Mouse (Mus musculus): ENCODE results near the gene Rpl23.
A peak's percentile ranks its signal among the peaks of the same experiment; 100 is the strongest.

Rpl23 gene

DNA sequence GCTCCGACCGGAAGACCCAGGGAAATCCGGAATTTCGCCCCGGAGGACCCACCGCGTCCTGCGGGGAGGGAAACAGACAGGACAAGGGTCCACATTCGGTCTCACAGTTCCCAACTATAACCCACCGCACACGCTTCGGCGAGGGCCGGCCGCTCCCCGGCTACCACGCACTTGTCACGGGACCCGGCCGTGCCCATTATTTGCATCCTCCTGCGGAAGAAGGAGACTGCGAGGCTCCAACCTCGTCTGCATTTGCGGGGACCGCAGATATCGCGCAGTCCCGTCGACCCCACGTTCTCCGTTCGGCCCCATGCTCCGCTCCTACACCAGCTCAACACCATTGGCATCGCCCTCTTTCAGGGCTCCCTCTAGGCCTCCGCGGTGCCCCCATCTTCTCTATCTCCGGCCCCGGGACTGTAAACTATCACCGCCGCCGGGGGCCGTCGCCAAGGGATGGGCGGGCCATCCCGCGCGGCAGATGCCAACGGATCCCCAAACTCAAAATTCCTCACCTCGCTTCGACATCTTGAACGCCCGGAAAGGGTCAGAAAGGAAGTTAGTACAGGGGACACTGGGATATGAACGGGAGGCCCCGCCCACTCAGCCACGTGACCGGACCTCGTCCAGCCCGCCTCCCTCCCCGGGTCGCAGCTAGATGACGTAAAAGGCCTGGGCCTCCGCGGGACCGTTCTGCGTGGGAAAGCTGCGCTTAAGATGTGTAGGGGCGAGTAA is at the start of gene Rpl23:
Gene Rpl23 (minus strand): TSS at position 606 of the 732 bp plus-strand sequence.
- peak; percentile 99 for DNase-seq

DNA sequence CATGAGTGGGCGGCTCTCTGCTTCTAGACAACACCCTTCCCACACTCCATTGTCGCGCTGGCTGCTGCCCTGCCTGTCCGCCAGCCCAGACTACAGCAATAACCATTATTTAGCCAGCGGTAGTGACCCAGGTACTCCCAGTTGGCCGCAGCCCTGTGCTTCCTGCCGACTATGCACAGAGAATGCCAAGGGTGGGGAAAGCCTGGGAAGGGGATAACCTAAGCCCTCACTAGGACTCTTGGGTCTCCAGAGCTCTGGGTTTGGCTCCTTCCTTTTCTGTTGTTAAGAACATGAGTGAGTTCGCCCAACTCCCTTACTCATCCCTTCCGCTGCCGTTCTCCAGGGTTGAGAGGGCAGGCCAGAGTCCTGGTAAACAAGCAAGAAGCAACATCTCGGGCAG is 49.8 kb upstream of the Rpl23 start:
- no peak for DNase-seq

DNA sequence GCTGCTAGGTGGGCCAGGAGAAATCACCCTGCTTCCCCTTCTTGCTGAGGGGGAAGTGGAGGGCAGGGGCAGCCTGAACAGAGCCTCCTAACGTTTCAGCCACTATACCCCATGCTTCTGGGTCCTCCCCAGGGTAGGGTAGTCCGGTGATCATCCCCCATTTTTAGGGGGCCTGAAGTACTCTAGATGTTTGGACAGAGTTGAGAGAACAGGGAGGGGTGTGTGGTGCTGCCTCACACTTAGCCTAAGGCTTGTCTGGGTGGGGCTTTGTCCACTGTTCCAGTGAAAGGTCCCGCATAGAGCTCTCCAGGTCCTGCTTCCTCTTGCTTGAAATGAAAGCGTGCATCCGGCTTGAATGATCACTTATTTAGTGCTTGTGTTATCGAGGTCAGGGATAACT is 48.3 kb upstream of the Rpl23 start:
- DNase-seq = no peak

DNA sequence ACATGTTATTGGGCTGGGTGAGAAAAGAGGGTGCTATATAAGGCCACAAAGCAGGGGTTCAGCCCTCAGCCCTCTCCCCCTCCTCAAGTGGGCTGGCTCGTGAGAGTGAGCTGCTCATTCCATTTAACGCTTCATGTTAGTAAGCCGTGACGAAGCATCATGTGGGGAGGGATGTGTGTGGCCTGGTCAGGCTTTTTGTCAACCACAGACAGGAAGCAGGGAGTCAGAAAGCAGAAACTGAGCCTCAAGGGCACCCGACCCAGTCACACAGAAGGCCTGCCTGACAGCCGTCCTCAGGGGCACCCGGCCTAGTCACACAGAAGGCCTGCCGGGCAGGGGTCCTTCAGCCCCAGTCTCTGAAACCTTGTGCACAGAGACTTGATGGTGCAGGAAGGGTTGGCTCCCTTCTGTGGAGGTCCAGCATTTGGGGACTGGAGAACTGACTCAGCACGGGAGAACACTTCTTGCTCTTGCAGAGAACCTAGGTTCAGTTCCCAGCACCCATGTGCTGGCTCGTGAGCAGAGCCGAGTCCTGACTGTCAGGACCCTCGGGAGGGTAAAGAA is 47.8 kb upstream of the Rpl23 start:
- no peak for DNase-seq

DNA sequence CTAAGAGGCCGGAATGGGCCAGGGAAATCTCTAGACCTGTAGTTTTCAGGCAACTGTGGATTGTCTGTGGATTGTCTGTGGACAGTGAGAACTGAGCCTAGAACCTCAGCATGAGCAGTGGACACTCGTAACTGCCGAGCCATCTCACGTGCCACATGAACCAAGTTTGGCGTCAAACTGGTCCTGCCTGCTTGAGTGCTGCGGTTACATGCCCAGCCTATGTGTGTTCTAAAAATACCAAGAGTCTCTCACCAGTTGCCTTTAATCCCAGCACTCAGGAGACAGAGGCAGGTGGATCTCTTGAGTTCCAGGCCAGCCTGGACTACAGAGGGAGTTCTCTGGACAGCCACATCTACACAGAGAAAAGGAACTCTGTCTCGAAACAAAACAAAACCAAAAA is 47.1 kb upstream of the Rpl23 start:
- no peak for DNase-seq

DNA sequence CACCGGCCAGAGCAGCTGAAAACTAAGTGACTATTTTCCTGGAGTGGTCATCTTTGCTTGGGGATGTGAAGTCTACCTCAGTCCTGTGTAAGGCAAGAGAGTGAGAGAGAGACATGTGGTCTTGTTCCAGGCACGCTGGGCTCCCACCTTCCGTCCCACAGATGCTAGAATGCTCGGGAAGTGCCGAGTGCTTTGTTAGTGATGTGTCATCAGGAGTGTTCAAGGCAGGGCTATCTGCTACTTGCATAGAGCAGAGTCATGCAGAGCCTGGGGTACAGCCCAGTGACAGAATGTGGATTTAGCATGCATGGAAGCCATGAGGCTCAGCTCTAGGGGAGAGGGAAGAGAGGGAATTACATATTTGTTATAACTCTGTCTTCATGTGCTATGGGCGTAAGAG is 45.4 kb upstream of the Rpl23 start:
- DNase-seq = no peak

DNA sequence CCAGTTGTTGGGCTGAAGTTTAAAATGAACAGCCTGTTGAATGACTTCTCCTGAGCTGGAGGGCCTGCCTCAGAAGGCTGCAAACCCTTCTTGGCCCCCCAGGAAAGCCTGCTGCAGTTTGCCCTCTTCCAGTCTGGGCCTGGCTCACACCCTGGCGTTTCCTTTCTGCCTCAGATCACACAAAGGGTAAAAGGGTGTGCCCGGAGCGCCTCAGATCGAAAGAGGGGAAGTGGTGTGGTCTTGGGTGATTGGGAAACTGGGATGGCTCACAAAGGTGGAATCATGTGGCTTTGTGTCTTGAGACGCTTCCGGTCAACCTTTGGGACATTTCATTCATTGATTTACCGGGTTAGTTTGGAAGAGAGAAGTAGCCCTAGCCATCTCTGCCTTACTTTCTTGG is 44.2 kb upstream of the Rpl23 start:
- no peak for DNase-seq

DNA sequence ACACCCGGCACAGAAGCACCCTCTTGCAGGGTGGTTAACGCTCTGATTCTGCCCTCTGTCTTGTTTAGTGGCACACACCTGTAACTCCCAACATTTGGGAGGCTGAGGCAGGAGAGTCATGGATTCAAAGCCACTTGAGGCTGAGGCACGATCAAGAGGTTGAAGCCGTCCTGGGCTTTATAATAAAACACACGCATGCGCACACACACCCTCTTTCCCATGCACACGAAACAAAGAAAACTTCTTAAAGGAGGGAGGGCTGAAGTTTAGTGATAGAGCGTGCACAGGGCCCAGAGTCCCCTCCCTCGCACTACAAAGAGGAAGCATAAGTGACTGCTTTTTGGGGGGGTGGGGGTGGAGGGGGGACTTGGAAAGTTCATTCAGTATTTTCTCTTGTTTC is 43.7 kb upstream of the Rpl23 start:
- no peak for DNase-seq

DNA sequence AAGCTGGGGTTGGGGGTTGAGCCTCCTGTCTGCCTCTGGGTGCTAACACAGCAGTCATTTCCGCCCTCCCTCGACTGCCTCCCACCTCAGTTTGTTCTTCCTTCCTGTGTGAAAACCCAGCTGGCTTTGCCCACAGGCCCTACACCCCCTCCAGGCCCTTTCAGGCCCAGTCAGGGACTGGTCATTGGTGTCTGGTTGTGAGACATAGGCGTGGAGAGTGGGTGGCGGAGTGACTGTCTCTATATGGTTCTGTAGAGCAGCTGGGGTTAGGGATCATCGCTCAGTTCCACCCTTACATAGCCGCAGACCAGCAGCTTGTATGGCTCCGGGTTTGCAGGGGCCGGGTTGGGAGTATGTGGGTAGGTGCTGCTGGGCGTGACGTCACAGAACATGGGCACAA is 43.1 kb upstream of the Rpl23 start:
- DNase-seq = no peak

DNA sequence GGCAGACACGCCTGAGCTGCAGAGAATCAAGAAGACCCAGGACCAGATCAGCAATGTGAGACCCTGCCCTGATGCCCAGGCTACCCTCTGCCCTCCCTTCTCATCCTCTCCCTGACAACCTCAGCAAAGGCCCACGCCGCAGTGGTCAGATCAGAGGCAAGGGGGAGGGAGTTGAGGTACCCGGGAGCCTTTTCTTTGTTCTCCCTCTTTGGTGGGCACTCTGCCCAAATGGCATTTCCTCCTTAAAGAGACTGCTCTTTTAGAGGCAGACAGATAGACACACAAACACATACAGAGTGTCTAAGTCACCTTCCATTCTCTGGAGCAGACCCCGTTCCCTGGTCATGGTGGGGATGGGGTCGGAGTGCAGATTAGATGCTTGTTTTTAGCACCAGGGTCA is 42.7 kb upstream of the Rpl23 start:
- no peak for DNase-seq

DNA sequence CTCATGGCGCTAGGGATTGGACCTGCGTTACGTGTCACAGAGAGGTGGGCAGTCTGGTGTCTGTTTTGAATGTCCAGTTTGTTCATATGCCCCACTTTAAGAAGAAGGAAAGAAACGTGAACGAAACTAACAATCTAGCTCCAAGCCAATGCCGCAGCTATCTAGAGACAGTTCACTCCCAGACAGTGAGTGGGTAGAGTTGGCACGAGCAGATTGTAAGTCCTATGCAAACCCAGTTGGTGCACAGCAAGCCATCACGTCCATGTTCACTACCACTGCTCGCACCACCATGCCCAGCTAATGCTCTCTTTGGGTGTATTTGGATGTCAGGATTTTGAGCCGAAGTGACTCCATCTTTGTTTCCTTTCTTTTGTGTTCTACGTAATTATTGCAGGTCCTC is 41.9 kb upstream of the Rpl23 start:
- no peak for DNase-seq

DNA sequence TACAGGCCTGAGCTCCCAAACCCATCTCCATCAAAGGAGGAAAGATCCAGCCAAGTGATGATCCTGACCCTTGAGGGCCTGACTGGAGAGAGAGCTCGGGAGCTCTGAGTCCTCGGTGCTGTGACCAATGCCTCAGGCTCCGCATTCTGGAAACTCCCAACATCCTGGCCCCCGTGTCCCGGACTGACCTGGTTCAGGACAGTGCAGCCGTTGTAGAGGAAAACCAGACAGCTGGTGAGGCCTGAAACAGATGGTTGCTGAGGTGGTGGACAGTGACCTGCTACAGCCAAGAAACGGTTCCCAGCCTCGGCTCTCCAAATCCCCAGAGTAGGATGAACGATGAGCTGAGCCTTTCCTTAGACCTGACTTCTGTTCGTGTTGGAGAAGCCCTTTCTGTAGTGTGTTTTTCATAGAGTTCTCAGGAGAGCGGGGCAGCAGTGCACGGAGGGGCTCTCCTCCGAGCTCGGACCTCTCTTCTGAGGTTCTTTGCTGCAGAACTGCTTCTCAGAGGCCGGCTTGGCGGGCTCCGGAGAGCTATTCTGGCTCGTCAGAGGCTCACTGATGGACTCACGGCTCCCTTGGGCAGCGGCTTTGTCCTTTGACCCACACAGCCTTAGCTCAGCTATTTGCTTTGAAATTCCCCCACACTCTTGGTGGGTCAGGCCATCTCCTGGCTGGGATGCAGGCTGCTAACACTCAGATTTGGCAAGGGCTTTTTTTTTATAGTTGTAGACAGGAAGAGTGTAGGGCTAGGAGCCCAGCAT is 40.8 kb upstream of the Rpl23 start:
- DNase-seq = no peak

DNA sequence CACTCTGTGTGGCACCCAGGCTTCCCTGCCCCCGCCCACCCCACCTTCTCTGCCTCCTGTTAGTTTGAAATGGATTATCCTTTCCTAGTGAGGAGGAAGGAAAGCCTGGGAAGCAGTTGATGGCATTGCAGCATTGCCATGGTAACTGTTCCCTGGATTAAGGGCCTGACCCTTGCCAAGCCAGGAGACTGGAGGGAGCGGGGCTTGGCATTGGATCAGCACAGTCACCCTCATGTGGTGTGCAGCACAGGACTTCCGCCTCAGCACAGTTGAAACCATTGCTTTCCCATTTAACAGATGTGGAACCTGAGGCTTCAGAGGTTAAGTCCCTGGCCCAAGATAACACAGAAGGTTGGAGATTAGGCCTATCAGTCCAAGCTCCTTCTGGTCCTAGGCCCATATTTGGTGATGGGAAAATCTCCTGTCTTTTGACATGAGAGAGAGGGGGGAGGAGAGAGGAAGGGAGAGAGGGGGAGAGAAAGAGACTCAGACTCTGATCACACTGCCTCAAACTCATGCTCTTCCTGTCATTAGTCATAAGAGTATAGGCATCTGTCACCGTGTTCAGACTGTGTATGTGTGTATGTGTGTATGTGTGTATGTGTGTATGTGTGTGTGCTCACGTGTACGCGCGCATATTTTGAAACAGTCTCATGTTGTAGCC is 39.3 kb upstream of the Rpl23 start:
- DNase-seq = no peak

DNA sequence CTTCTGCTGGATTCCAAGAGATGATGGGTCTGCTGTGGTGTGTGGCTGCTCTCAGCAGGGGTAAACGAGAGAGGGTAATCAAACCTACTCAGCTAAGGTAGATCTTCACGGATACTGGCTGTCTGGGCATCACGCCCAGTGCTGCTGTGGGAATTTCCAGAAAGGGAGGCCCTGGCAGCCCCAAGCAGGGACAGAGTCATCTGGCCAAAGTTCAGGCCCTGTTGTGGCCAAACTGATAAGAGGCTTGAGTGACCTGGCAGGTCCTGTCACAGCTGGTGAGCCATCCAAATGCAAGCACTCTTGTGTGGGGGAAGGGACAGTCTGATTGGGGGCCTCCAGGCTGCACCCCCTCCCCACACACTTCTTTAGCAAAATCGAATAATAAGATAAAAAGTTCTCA is 38.6 kb upstream of the Rpl23 start:
- DNase-seq = no peak

DNA sequence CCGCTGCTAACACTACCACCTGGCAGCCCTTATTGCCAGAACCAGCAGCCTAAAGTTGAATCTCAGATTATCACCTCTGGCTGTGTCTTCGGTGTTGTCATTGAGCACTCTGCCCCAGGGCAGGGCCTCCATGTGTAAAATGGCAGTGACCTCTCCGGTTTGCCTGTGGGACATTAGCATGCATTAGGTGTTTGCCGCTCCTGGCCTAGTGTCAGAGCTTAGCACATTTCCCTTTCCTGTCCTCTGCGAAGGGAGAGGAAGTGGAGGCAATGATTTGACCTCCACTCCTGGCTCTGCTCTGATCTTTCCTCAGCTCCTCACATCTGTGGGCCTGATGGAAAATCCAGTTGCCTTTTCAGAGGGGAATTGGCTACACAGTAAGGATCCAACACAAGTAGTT is 37.7 kb upstream of the Rpl23 start:
- no peak for DNase-seq

DNA sequence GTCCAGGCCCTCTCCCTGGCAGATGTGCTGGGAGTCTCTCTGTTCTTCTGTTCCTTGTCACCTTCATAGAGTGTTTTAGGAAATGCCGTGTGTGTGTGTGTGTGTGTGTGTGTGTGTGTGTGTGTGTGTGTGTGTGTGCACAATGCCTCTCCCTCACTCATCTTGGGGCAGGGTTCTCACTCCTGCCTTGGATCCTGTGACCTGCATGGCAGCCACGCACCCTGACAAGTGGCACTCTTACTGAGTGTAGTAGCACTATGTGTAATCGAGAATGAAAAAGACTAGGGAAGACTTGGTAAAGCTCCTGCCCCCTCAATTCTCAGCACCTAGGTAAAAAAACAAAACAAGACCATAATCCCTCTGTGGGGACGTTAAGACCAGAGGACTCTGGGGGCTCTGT is 36.9 kb upstream of the Rpl23 start:
- DNase-seq = no peak

DNA sequence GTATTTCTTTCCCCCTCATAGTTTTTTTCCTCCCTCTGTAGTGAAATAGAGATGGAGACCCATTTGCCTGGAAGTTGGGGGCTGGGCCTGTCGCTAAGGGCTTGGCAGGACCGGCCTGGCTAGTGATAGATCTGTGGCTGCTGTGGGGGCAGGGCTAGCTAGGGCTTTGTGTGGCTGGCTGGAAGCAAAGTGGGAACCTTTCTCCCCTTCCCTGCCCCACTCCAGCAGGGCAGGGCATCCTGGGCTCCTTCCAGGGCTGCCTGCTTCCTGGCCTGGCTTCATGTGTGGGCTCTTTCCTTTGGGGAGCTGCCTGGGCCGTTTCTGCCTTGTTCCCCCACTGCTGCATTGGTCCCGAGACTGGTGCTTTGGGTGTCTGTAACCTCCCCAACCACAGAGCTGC is 36.3 kb upstream of the Rpl23 start:
- DNase-seq = no peak

DNA sequence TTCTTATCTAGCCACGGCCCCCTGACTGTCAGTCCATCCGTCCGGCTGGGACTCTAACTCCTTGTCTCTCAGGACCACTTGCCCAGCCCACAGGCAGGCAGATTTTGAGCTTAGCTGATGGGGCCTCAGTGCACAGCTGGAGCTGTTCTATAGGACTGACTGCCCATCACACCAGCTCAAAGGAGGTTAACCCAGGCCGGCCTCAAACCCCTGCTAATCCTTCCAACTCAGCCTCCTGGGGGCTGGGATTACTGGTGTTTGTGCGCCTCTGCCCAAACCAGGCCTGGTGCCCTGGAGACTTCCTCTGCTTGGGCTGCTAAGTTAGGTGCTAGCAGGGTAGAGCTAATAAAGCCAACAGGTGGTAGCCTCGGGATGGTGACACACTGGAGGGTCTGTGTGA is 35.8 kb upstream of the Rpl23 start:
- DNase-seq = no peak

DNA sequence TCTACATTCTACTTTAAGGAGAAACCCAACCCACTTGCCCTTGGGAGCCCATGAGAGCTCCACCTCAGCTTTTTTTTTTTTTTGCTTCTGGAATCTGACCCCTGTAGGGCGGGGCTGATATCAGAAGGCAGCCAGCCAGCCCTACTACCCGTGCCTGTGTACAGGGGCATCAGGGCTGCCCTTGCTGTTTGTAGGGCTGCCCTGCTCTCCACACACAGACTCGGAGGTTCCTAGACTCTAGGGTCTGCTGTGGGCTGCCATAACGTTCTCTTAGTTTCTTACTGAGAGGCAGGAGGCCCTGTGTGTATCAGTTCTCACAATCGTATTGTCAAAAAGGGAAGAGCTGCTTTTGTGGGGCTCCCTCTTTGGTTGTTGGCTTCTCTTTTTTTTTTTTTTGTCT is 35.1 kb upstream of the Rpl23 start:
- DNase-seq = no peak

DNA sequence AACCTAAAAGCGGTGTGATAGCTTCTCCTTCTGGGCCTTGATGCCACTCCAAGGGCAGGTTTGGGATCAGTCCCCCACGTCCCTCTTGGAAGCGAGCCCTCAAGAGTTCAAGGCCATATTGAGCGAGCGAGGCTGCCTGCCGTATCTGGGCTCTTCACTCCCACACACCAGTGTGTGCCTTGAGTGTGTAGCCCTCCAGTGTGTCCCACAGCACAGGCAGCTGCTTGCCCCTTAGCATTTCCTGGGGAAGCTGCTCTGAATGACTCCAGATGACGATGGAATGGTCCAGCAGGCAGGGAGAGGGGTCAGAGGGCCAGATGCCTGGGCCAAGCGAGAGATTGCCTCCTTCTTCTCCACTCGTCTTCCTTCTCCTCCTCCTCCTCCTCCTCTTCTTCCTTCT is 34.7 kb upstream of the Rpl23 start:
- DNase-seq = no peak

DNA sequence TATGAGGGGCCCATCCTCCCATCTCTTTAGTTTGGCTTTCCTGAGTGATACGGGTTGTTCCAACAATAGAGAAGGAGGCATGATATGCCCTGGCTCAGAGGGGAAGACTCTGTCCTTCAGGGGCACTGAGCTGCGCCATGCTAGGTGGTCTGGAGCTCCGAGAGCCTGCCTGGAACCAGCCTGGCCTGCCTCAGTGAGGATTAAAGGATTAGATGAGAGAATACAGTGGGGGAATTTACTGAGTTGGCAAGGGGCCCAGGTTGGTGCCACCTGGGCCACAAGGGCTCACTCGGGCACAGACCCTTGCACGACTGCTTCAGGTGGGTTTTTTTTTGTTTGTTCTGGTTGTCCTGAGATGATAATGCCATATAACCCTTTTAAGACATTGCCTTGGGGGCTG is 33.9 kb upstream of the Rpl23 start:
- DNase-seq = no peak

DNA sequence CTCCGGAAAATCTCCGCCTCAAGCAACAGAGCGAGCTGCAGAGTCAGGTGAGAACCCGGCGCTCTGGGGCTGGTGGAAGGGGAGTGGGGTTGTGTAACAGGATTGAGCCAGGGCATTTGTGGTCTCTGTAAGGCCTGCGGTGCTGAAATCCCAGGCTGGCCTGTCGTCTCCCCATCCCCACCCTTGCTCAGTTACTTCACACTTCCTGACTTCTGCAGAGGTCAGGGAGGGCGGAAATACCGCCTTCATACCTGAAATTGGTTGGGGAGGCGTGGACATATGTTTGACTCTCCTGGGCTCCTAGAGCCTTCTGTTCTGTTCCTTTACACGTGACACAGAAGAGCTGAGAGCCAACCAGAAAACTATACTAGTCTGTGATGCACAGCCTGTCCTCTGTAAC is 33.5 kb upstream of the Rpl23 start:
- no peak for DNase-seq

DNA sequence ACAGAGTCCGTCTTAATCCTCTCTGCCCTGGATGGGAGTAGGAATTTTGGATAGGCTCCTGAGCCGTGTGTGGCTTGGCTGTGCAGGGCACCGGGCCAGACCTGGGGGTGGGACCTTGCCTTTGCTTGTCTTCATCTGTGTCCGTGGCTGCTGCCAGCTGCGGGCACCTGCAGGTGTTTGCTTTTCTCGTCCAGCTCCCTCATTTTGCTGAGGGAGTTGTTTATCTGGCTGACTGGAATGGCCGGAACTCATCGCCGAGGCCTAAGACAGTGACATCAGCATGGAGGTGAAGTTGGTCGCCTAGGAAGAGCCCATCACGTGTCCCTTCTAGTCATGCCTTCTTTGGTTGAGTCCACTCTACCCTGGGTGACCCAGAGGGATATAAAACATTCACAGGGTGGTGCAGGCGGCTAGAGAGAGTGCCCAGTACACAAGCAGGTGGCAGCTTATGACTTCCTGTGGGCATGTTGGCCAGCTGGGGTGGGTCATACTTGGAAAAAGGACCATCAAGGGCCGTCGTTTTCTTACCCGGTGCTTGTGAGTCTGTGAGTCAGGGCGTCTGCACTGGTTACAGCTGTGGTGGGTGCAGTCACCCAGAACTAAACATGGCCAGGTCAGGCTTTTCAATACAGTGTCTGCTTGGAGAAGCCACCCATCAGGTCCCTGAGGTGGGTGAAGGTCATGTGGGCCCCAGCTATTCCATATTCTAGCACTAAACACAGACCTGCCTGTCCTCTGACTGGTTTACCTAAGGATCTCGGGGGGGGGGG is 31.7 kb upstream of the Rpl23 start:
- no peak for DNase-seq

Measured in right cerebral cortex, postnatal 25 days (tissue).